Mouse (Mus musculus) heart, embryonic 12.5 days (tissue): Measurements from ENCODE around the gene Fkbp3. TPM values are rescaled to one million over a fixed set of nuclear protein-coding genes. Genes with fewer than 3 reads are reported as not detected.
"Not testable (repeated sequence)": the region's sequence is repeated elsewhere in the genome, so short reads cannot be mapped to it uniquely, and the experiment has no call there.

Experiments used
- ATAC-seq: fragments of 200-750 bp; cut with Nextera tagmentation; 2 replicates; pipeline ENCODE4 v1.8.0; 2017; ENCODE audit warnings: moderate TSS enrichment, moderate library complexity; ENCODE audit not compliant: insufficient number of reproducible peaks, low FRiP score
- H3K27ac ChIP-seq: fragments of 300-500 bp; sonication (generic); 2 replicates; pipeline ENCODE4 v1.5.1; 2016; ENCODE audit warnings: mild to moderate bottlenecking, moderate library complexity; ENCODE audit not compliant: poor library complexity, severe bottlenecking
- H3K27me3 ChIP-seq: fragments of 300-500 bp; sonication (generic); replicated peaks from 2 replicates; pipeline ENCODE4 v1.6.1; 2016; ENCODE audit warnings: mild to moderate bottlenecking, moderate library complexity
- H3K36me3 ChIP-seq: fragments of 300-500 bp; sonication (generic); 2 replicates; pipeline ENCODE4 v1.6.1; 2016; ENCODE audit warnings: mild to moderate bottlenecking, moderate library complexity
- H3K4me1 ChIP-seq: fragments of 300-500 bp; sonication (generic); replicated peaks from 2 replicates; pipeline ENCODE4 v1.6.1; 2016; ENCODE audit warnings: mild to moderate bottlenecking
- H3K4me2 ChIP-seq: fragments of 300-500 bp; sonication (generic); 2 replicates; pipeline ENCODE4 v1.6.1; 2016; ENCODE audit warnings: mild to moderate bottlenecking, moderate library complexity
- H3K4me3 ChIP-seq: fragments of 300-500 bp; sonication (generic); 2 replicates; pipeline ENCODE4 v1.5.1; 2016; ENCODE audit warnings: mild to moderate bottlenecking
- H3K9ac ChIP-seq: fragments of 300-500 bp; sonication (generic); 2 replicates; pipeline ENCODE4 v1.6.1; 2016; ENCODE audit warnings: mild to moderate bottlenecking, moderate library complexity
- H3K9me3 ChIP-seq: fragments of 300-500 bp; sonication (generic); replicated peaks from 2 replicates; pipeline ENCODE4 v1.6.1; 2016; ENCODE audit warnings: mild to moderate bottlenecking, moderate library complexity
- WGBS: fragments of 180-500 bp; shearing (Covaris S2); methylation state at CpG from one replicate; pipeline ENCODE4 v1.1.7; 2016; 5-methylcytosine and 5-hydroxymethylcytosine counted together
- polyA plus RNA-seq: library from polyadenylated mRNA; unstranded; fragments of >200 nt; fragmentation: Nextera tagmentation; extraction: Ambion mirVana; gene quantifications from 2 replicates; pipeline ENCODE4 v1.2.1, GENCODE M21; 2016

Fkbp3 gene
- 512 and 531 TPM in 2 replicates for polyA plus RNA-seq

DNA sequence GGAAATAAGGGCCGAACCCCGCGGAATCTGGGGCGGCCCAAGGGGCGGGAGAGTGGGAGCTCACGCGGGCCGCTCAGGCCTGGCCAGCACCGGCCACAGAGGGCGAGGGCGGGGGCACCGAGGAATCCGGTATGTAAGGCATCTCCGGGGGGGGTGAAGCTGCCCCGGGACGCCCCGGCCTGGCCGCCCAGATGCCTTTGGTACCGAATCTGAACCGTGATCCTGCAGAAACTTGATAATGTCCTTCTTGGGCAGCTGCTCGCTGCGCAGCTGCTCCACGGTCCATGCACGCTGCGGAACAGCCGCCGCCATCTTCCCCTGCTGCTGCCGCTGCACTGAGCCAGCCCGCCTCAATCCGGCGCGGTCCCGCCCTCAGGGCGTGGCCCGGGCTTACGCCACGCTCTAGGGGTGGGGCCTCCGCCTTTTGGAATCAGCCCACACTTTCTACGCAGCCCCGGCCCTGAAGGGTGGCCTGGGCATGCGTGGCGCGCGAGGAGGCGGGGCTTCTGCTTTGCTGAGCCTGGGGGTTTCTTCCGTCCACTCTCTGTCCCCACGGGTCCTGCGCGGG lies at the start of gene Fkbp3:
Gene Fkbp3, minus strand, starts transcription at position 397 of the 568 bp plus-strand sequence.
- Histone ChIP-seq H3K9ac (peak within 1 kb of the TSS; percentile 93), H3K4me2 (peak within 1 kb of the TSS; percentile 87), H3K36me3 (peaks cover 13% of the 10 kb centered on the region), H3K4me3 (peak within 1 kb of the TSS; percentile 89), H3K9me3 (no peaks in the 10 kb centered on the region), H3K4me1 (peaks cover 34% of the 10 kb centered on the region), H3K27ac (peak within 1 kb of the TSS; percentile 87), H3K27me3 (no peaks in the 10 kb centered on the region)
- ATAC-seq: peak; percentile 99
- WGBS: under 1% methylated on average over 49 of the region's 49 CpGs

DNA sequence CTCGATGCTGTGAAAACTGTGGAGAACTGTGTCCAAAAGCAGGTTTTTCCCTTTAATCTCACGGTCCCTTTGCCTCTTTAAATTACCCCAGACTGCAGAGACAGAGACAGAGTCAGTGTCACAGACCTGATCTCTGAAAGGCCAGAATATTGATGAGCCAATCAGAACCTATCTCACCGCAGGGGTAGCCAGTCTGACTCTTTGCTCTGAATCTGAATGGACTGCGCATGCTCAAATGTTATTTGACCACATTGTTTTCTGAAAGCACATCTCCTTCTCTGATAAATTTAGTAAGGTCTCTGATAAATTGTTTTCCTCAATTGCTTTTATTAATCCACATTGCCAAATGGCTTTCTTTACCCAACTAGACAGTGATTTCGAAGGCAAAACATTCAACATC lies 45.6 kb upstream of the Fkbp3 start:
- Histone ChIP-seq H3K4me3 (no peak overlapping the region), H3K36me3 (peaks cover 62% of the 10 kb centered on the region), H3K27ac (no peak overlapping the region), H3K4me1 (no peaks in the 10 kb centered on the region), H3K9ac (no peak overlapping the region), H3K9me3 (no peaks in the 10 kb centered on the region), H3K4me2 (no peak overlapping the region), H3K27me3 (no peaks in the 10 kb centered on the region)
- ATAC-seq: no peak
- 90% methylated on average over 5 of the region's 5 CpGs for WGBS

DNA sequence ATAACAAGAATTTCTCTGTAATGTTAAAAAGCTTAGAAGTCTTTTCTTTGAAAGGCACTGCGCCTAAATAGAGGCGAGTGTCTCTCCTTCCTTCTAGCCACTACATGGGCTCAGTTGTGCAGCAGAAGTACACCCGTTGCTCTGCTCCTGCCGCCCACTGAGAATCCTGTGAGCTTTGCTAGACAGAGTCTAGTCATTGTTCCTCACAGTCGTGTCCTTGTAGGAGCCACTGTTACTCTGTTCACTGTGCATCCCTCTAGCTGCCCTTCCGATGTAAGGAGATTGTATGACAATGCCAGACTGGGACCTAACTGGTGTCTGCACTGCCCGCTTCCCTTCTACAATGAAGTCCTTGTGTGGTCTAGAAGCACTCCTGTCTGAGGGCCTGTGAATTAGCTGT lies 45.2 kb upstream of the Fkbp3 start:
- H3K36me3 ChIP-seq: peaks cover 60% of the 10 kb centered on the region
- ATAC-seq: no peak

DNA sequence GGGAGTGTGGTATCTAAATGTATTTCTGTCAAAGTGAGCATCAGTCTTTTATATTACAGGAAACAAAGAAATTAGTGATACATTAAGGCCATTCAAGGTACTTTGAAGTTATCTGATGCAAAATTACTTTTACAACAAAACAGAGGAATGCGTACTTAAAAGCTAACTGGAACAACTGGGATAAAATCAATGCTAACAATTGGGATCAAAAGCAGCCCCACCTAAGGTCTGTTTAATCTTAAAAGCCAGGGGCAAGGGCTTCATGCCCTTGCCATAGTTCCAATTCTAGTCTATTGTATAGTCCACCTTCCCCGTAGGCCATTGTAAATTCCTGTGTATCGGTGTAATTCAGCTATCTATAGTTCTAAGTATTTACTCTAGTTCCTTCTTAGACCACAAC lies 41.2 kb upstream of the Fkbp3 start:
- H3K27ac ChIP-seq, H3K27me3 ChIP-seq, ATAC-seq, H3K9ac ChIP-seq, H3K4me1 ChIP-seq, H3K9me3 ChIP-seq, H3K4me2 ChIP-seq, H3K4me3 ChIP-seq: not testable (repeated sequence)
- 75% methylated on average over 3 of the region's 3 CpGs for WGBS
- peaks cover 57% of the 10 kb centered on the region for H3K36me3 ChIP-seq

More for the DNA sequence above, 45.2 kb upstream of the Fkbp3 start:
- WGBS: 87% methylated on average over 7 of the region's 7 CpGs
- Histone ChIP-seq H3K4me1 (no peaks in the 10 kb centered on the region), H3K4me2 (no peak overlapping the region), H3K9me3 (no peaks in the 10 kb centered on the region), H3K27me3 (no peaks in the 10 kb centered on the region), H3K27ac (no peak overlapping the region), H3K4me3 (no peak overlapping the region), H3K9ac (no peak overlapping the region)

- no peak overlapping the region for H3K27ac ChIP-seq
- peaks cover 51% of the 10 kb centered on the region for H3K36me3 ChIP-seq
- no peak overlapping the region for H3K4me2 ChIP-seq
- H3K27me3 ChIP-seq: no peaks in the 10 kb centered on the region
- H3K4me1 ChIP-seq: no peaks in the 10 kb centered on the region
- WGBS: 88% methylated on average over 4 of the region's 4 CpGs
- no peak overlapping the region for H3K4me3 ChIP-seq
- H3K9ac ChIP-seq: no peak overlapping the region
- H3K9me3 ChIP-seq: no peaks in the 10 kb centered on the region
- no peak for ATAC-seq
Observed at GRCm38 (mm10) chr12:65113925-65114324, 40.1 kb upstream of the Fkbp3 start.

DNA sequence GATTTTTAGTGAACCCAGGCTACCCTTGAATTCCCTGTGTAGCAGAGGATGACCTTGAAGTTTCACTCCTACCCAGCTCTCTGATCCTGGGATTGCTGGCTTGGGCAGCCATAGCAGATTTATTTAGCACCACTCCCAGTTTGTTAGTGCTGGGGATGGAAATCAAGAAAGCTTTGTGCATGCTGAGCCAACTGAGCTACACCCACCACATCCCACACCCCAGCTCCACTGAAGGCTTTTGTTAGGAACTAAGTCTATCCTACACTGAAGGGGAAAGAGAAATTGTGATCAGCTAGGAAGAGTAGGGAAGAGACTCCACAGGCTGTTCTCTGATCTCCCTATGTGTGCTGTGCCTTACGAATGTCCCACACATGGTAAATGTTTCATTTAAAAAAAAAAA lies 39.0 kb upstream of the Fkbp3 start:
- 87% methylated on average over 1 of the region's 1 CpGs for WGBS

DNA sequence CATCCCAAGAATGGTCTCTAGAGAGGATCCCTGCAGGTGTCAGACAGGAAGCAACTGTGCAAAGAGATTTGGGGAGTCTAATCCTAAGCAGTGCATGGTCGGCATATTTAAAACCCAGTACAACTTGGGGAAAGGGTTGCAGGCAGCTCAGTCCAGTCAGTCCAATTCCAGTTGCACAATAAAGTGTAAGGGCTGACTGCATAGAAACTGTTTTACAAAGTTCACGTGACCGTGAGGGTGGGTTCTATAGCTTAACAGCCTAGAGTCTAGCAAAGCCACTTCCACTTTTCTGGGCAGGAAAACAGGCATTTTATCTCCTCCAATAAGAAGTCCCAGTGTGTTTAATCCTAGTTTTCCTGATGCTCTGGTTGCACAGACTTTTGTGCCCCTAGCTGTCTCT lies 37.7 kb upstream of the Fkbp3 start:
- Histone ChIP-seq H3K27me3 (no peaks in the 10 kb centered on the region), H3K4me3 (no peak overlapping the region), H3K4me1 (no peaks in the 10 kb centered on the region), H3K9ac (no peak overlapping the region), H3K27ac (no peak overlapping the region), H3K4me2 (no peak overlapping the region), H3K9me3 (no peaks in the 10 kb centered on the region), H3K36me3 (peaks cover 46% of the 10 kb centered on the region)
- ATAC-seq: no peak
- whole genome bisulfite sequencing: 92% methylated on average over 3 of the region's 3 CpGs

More for the DNA sequence above, 39.0 kb upstream of the Fkbp3 start:
- no peak overlapping the region for H3K4me3 ChIP-seq
- no peak for ATAC-seq
- no peaks in the 10 kb centered on the region for H3K27me3 ChIP-seq
- H3K9me3 ChIP-seq: no peaks in the 10 kb centered on the region
- no peaks in the 10 kb centered on the region for H3K4me1 ChIP-seq
- H3K27ac ChIP-seq: no peak overlapping the region
- H3K36me3 ChIP-seq: peaks cover 51% of the 10 kb centered on the region
- no peak overlapping the region for H3K4me2 ChIP-seq
- no peak overlapping the region for H3K9ac ChIP-seq

- no peak for ATAC-seq
- Histone ChIP-seq H3K4me1 (no peaks in the 10 kb centered on the region), H3K9me3 (no peaks in the 10 kb centered on the region), H3K4me3 (no peak overlapping the region), H3K9ac (no peak overlapping the region), H3K4me2 (no peak overlapping the region), H3K36me3 (peaks cover 58% of the 10 kb centered on the region), H3K27me3 (no peaks in the 10 kb centered on the region), H3K27ac (no peak overlapping the region)
- 70% methylated on average over 1 of the region's 1 CpGs for WGBS
Observed at GRCm38 (mm10) chr12:65108746-65109145, 34.9 kb upstream of the Fkbp3 start.

GRCm38 (mm10) chr12:65076906-65077305 lies 3.1 kb upstream of the Fkbp3 start:
- no peaks in the 10 kb centered on the region for H3K27me3 ChIP-seq
- no peaks in the 10 kb centered on the region for H3K9me3 ChIP-seq
- H3K4me1 ChIP-seq: peaks cover 25% of the 10 kb centered on the region
- peak overlapping the region; percentile 90; the same call in 1 of the 2 replicates for H3K9ac ChIP-seq
- H3K4me2 ChIP-seq: peak overlapping the region; percentile 87
- H3K4me3 ChIP-seq: peak overlapping the region; percentile 89
- ATAC-seq: no peak
- H3K36me3 ChIP-seq: peaks cover 11% of the 10 kb centered on the region
- 70% methylated on average over 9 of the region's 9 CpGs for WGBS
- H3K27ac ChIP-seq: no peak overlapping the region

- peak overlapping the region; percentile 87 for H3K4me2 ChIP-seq
- peaks cover 29% of the 10 kb centered on the region for H3K4me1 ChIP-seq
- ATAC-seq: no peak
- peak overlapping the region; percentile 82 for H3K27ac ChIP-seq
- H3K27me3 ChIP-seq: no peaks in the 10 kb centered on the region
- H3K9ac ChIP-seq: peak overlapping the region; percentile 90
- no peaks in the 10 kb centered on the region for H3K9me3 ChIP-seq
- WGBS: 0% methylated on average over 40 of the region's 41 CpGs
- peaks cover 14% of the 10 kb centered on the region; the same call in 1 of the 2 replicates for H3K36me3 ChIP-seq
- H3K4me3 ChIP-seq: peak overlapping the region; percentile 89
Observed at GRCm38 (mm10) chr12:65075733-65076310, 2.0 kb upstream of the Fkbp3 start.

GRCm38 (mm10) chr12:65075085-65075732 lies 1.4 kb upstream of the Fkbp3 start, which contains the start of gene Fancm:
TSS of gene Fancm (plus strand) at chr12:65075603.
- WGBS: 2% methylated on average over 39 of the region's 39 CpGs
- Histone ChIP-seq H3K36me3 (peaks cover 7% of the 10 kb centered on the region; the same call in 1 of the 2 replicates), H3K27me3 (no peaks in the 10 kb centered on the region), H3K4me3 (peak within 1 kb of the TSS; percentile 89), H3K9me3 (no peaks in the 10 kb centered on the region), H3K4me2 (peak within 1 kb of the TSS; percentile 87), H3K9ac (peak within 1 kb of the TSS; percentile 90), H3K27ac (peak within 1 kb of the TSS; percentile 82), H3K4me1 (peaks cover 29% of the 10 kb centered on the region)
- ATAC-seq: peak; percentile 61
